Mouse (Mus musculus) stomach, embryonic 16.5 days (tissue): Measurements from ENCODE around the gene Cd52. TPM values are rescaled to one million over a fixed set of nuclear protein-coding genes. Genes with fewer than 3 reads are reported as not detected.
A peak's percentile ranks its signal among the peaks of the same experiment; 100 is the strongest.

Experiments
- ATAC-seq: fragments of 200-750 bp; cut with Nextera tagmentation; 2 replicates; pipeline ENCODE4 v1.8.0; 2017; ENCODE audit warnings: moderate number of reproducible peaks, moderate TSS enrichment; ENCODE audit not compliant: insufficient read depth, low FRiP score
- H3K27ac ChIP-seq: fragments of 300-500 bp; sonication (generic); 2 replicates; pipeline ENCODE4 v1.5.1; 2014; ENCODE audit warnings: low read length
- H3K27me3 ChIP-seq: fragments of 300-500 bp; sonication (generic); 2 replicates; pipeline ENCODE4 v1.6.1; 2014; ENCODE audit warnings: low read length, control low read depth, mixed read lengths; ENCODE audit not compliant: control insufficient read depth, insufficient read depth
- H3K36me3 ChIP-seq: fragments of 300-500 bp; sonication (generic); 2 replicates; pipeline ENCODE4 v1.6.1; 2014; ENCODE audit warnings: low read length; ENCODE audit not compliant: control insufficient read depth, insufficient read depth
- H3K4me1 ChIP-seq: fragments of 300-500 bp; sonication (generic); 2 replicates; pipeline ENCODE4 v1.6.1; 2014; ENCODE audit warnings: low read length, control low read depth, mixed read lengths; ENCODE audit not compliant: control insufficient read depth, insufficient read depth
- H3K4me2 ChIP-seq: fragments of 300-500 bp; sonication (generic); 2 replicates; pipeline ENCODE4 v1.6.1; 2014; ENCODE audit warnings: low read depth, low read length, mixed read lengths
- H3K4me3 ChIP-seq: fragments of 300-500 bp; sonication (generic); replicated peaks from 2 replicates; pipeline ENCODE4 v1.5.1; 2014; ENCODE audit warnings: mild to moderate bottlenecking, low read length
- H3K9ac ChIP-seq: fragments of 300-500 bp; sonication (generic); 2 replicates; pipeline ENCODE4 v1.6.1; 2014; ENCODE audit warnings: low read length
- H3K9me3 ChIP-seq: fragments of 300-500 bp; sonication (generic); replicated peaks from 2 replicates; pipeline ENCODE4 v1.6.1; 2016; ENCODE audit warnings: low read length, control low read depth; ENCODE audit not compliant: control insufficient read depth
- WGBS: fragments of 180-500 bp; shearing (Covaris S2); extraction: QIAGEN DNeasy Blood & Tissue Kit; methylation state at CpG from one replicate; pipeline ENCODE4 v1.1.7; 2014; 5-methylcytosine and 5-hydroxymethylcytosine counted together
- polyA plus RNA-seq: library from polyadenylated mRNA; unstranded; fragments of >200 nt; fragmentation: Nextera tagmentation; extraction: Ambion mirVana; gene quantifications from 2 replicates; pipeline ENCODE4 v1.2.1, GENCODE M21; 2015

The Cd52 gene
- polyA plus RNA-seq, 1 experiment from 2014 or later: 44.2 TPM

- Histone ChIP-seq H3K27me3 (no peaks in the 10 kb centered on the region), H3K9me3 (no peaks in the 10 kb centered on the region), H3K9ac (no peak overlapping the region), H3K36me3 (no peaks in the 10 kb centered on the region), H3K4me3 (peak overlapping the region; percentile 28; the same call in 1 of the 2 replicates), H3K4me2 (peak overlapping the region; percentile 45; the same call in 1 of the 2 replicates), H3K27ac (peak overlapping the region; percentile 89), H3K4me1 (no peaks in the 10 kb centered on the region)
- ATAC-seq: peak; percentile 58
- 61% methylated on average over 7 of the region's 7 CpGs for WGBS
These were observed 26.9 kb downstream of the Cd52 start for GRCm38 (mm10) chr4:134067833-134068544.

- peak; percentile 73 for ATAC-seq
These were observed 27.5 kb downstream of the Cd52 start for GRCm38 (mm10) chr4:134067383-134067782.

GRCm38 (mm10) chr4:134065431-134066004, 29.4 kb downstream of the Cd52 start:
- H3K27me3 ChIP-seq: no peaks in the 10 kb centered on the region
- 0 out of 2 replicates have a peak overlapping the region, but pooled peaks have one; percentile 25 for H3K27ac ChIP-seq
- H3K9me3 ChIP-seq: no peaks in the 10 kb centered on the region
- H3K36me3 ChIP-seq: no peaks in the 10 kb centered on the region
- peaks cover 5% of the 10 kb centered on the region; the same call in 1 of the 2 replicates for H3K4me1 ChIP-seq
- ATAC-seq: peak; percentile 49; the same call in 1 of the 2 replicates
- H3K9ac ChIP-seq: peak overlapping the region; percentile 20; the same call in 1 of the 2 replicates
- WGBS: 15% methylated on average over 23 of the region's 23 CpGs
- H3K4me2 ChIP-seq: peak overlapping the region; percentile 45; the same call in 1 of the 2 replicates
- H3K4me3 ChIP-seq: peak overlapping the region; percentile 28

More at GRCm38 (mm10) chr4:134067383-134067782, 27.5 kb downstream of the Cd52 start:
- Histone ChIP-seq H3K4me2 (peak overlapping the region; percentile 45), H3K36me3 (no peaks in the 10 kb centered on the region), H3K4me1 (peaks cover 1% of the 10 kb centered on the region; the same call in 1 of the 2 replicates), H3K27me3 (no peaks in the 10 kb centered on the region), H3K4me3 (peak overlapping the region; percentile 28), H3K9me3 (no peaks in the 10 kb centered on the region), H3K27ac (peak overlapping the region; percentile 89), H3K9ac (peak overlapping the region; percentile 54)
- 62% methylated on average over 8 of the region's 8 CpGs for WGBS

GRCm38 (mm10) chr4:134062561-134062960, 32.3 kb downstream of the Cd52 start:
- Histone ChIP-seq H3K9me3 (no peaks in the 10 kb centered on the region), H3K27me3 (no peaks in the 10 kb centered on the region), H3K4me3 (no peak overlapping the region), H3K4me1 (peaks cover 5% of the 10 kb centered on the region; the same call in 1 of the 2 replicates), H3K27ac (peak overlapping the region; percentile 82), H3K4me2 (no peak overlapping the region), H3K9ac (no peak overlapping the region), H3K36me3 (no peaks in the 10 kb centered on the region)
- 61% methylated on average over 8 of the region's 8 CpGs for WGBS
- no peak for ATAC-seq

GRCm38 (mm10) chr4:134061944-134062446, 32.9 kb downstream of the Cd52 start:
- ATAC-seq: peak; percentile 91
- Histone ChIP-seq H3K9me3 (no peaks in the 10 kb centered on the region), H3K4me3 (no peak overlapping the region), H3K4me1 (peaks cover 5% of the 10 kb centered on the region; the same call in 1 of the 2 replicates), H3K36me3 (no peaks in the 10 kb centered on the region), H3K27me3 (no peaks in the 10 kb centered on the region), H3K9ac (no peak overlapping the region), H3K27ac (peak overlapping the region; percentile 82), H3K4me2 (no peak overlapping the region)
- 35% methylated on average over 8 of the region's 8 CpGs for WGBS

- H3K9ac ChIP-seq: no peak overlapping the region
- H3K27ac ChIP-seq: peak overlapping the region; percentile 82
These were observed 33.6 kb downstream of the Cd52 start for GRCm38 (mm10) chr4:134061166-134061830.

GRCm38 (mm10) chr4:134060135-134060865, 34.6 kb downstream of the Cd52 start, which contains the start of gene Crybg2:
Gene Crybg2, plus strand, starts transcription at chr4:134060815.
- WGBS: 46% methylated on average over 28 of the region's 28 CpGs
- no peaks in the 10 kb centered on the region for H3K9me3 ChIP-seq
- no peaks in the 10 kb centered on the region for H3K36me3 ChIP-seq
- H3K9ac ChIP-seq: no peak within 1 kb of the TSS
- H3K4me1 ChIP-seq: peaks cover 5% of the 10 kb centered on the region; the same call in 1 of the 2 replicates
- no peaks in the 10 kb centered on the region for H3K27me3 ChIP-seq
- 0 out of 2 replicates have a peak within 1 kb of the TSS, but pooled peaks have one; percentile 4 for H3K4me2 ChIP-seq
- ATAC-seq: no peak
- H3K27ac ChIP-seq: peak within 1 kb of the TSS; percentile 82
- H3K4me3 ChIP-seq: no peak within 1 kb of the TSS

More at GRCm38 (mm10) chr4:134061166-134061830, 33.6 kb downstream of the Cd52 start:
- WGBS: 50% methylated on average over 18 of the region's 18 CpGs
- no peaks in the 10 kb centered on the region for H3K27me3 ChIP-seq
- no peak overlapping the region for H3K4me2 ChIP-seq
- no peak for ATAC-seq
- H3K36me3 ChIP-seq: no peaks in the 10 kb centered on the region
- no peak overlapping the region for H3K4me3 ChIP-seq
- H3K4me1 ChIP-seq: peaks cover 5% of the 10 kb centered on the region; the same call in 1 of the 2 replicates
- no peaks in the 10 kb centered on the region for H3K9me3 ChIP-seq

GRCm38 (mm10) chr4:134058908-134059307, 36.0 kb downstream of the Cd52 start:
- peaks cover 5% of the 10 kb centered on the region; the same call in 1 of the 2 replicates for H3K4me1 ChIP-seq
- no peak for ATAC-seq

More at GRCm38 (mm10) chr4:134058908-134059307, 36.0 kb downstream of the Cd52 start:
- Histone ChIP-seq H3K9me3 (no peaks in the 10 kb centered on the region), H3K36me3 (no peaks in the 10 kb centered on the region), H3K27me3 (no peaks in the 10 kb centered on the region), H3K27ac (no peak overlapping the region), H3K9ac (no peak overlapping the region), H3K4me2 (no peak overlapping the region), H3K4me3 (no peak overlapping the region)
- WGBS: 80% methylated on average over 6 of the region's 6 CpGs
